Mouse (Mus musculus) CD4-positive, CD25-positive, alpha-beta regulatory T cell, adult 2 months (primary cell): ENCODE measurements around the gene Zdhhc21.

ENCODE experiments used
- DNase-seq: peaks from one replicate; pipeline ENCODE4 v3.0.0-alpha.2; 2012; ENCODE audit warnings: low read depth, low spot score

The Zdhhc21 gene

GRCm38 (mm10) chr4:82864974-82865699, 5.4 kb upstream of the Zdhhc21 start:
- DNase-seq: no peak

DNA sequence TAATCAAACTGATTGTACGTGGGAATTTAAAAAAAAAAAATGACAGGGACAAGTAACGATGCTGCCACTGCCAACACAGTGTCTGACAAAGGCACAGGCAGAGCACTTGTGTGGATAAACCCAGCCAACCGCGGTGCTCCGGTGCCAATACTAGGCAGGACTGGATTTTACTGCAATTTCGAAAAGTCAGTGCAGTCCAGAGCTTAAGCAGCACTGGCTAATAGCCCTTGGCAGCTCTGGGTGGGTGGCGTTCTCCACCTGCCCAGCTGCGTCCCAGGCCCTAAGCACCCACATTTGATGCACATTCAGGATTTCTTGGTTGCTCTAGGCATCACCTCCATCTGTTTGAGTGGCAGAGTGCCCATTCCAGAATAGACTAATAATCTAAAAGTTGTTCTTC, 3.6 kb upstream of the Zdhhc21 start:
- DNase-seq: no peak

- no peak for DNase-seq
These were observed 1.7 kb upstream of the Zdhhc21 start for GRCm38 (mm10) chr4:82861451-82861850.

GRCm38 (mm10) chr4:82860566-82860965, 808 bp upstream of the Zdhhc21 start:
- no peak for DNase-seq

DNA sequence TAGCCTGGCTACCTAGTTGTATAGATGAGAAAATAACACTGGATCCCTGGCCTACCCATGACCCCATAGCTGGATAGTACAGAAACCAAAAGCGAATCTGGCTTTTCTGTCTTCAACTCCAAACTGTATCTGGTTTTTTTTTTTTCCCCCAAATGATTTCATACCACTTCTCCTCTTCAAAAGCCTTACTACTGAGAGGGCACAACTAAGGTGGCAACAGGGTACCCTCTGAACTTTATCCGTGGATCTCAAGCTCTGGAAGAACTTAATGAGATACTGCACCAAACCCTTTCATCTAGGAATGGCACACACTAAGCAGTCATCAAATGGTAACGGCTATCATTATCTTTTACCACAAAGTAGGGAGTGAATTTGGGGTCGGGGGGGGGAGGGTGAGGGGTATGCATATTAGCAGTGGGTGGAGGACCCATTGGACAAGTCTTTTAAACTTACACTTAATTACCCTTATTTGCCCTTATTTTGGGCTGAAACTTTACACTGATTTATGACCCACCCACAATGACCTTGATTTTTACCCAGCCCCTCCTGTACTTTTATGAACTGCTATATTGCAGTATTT, 1.2 kb downstream of the Zdhhc21 start:
- DNase-seq: peak; percentile 20

GRCm38 (mm10) chr4:82856986-82857385, 2.8 kb downstream of the Zdhhc21 start:
- no peak for DNase-seq

DNA sequence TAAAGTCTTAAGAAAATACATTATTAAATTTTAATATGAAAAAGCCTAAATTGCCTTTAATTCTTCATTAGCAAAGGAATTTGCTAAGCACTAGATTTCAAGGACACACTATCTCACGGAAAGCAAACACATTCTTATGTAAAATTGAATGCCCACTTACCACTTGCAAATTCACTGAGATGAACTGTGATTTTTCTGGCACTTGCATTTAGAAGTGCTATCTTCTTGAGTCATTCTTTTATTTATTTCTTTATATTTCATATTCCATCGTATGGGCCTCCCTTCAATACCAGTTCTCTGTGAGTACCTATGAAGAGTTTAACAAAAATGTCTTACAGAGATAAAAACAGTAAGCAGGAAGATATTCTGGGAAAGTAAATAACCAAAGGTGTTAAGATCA, 5.9 kb downstream of the Zdhhc21 start:
- no peak for DNase-seq

GRCm38 (mm10) chr4:82848552-82849234, 11.1 kb downstream of the Zdhhc21 start:
- peak; percentile 48 for DNase-seq

- peak; percentile 26 for DNase-seq
These were observed 22.1 kb downstream of the Zdhhc21 start for GRCm38 (mm10) chr4:82837526-82838240.

GRCm38 (mm10) chr4:82831155-82831554, 28.6 kb downstream of the Zdhhc21 start:
- DNase-seq: no peak

DNA sequence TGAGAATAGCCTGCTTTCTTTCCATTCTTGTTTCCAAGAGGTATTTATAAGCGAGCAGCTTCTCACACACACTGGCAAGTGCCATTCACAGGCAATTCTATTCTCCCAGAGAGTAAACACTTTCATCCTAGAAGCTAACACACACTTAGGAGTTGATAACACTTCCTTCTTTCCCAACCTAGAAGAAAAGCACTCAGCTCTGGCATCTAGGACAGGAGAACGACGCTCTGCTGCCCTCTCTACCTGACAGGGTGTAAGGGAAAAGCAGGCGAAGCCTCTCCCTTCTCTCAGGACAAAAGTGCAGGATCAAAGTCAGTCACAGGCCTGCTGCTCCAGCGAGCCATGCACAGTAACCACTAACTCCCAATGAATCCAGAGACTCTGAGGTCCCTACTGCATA, 30.3 kb downstream of the Zdhhc21 start:
- no peak for DNase-seq

- DNase-seq: no peak
These were observed 32.8 kb downstream of the Zdhhc21 start for GRCm38 (mm10) chr4:82827001-82827400.

- DNase-seq: no peak
These were observed 41.9 kb downstream of the Zdhhc21 start for GRCm38 (mm10) chr4:82817833-82818232.

DNA sequence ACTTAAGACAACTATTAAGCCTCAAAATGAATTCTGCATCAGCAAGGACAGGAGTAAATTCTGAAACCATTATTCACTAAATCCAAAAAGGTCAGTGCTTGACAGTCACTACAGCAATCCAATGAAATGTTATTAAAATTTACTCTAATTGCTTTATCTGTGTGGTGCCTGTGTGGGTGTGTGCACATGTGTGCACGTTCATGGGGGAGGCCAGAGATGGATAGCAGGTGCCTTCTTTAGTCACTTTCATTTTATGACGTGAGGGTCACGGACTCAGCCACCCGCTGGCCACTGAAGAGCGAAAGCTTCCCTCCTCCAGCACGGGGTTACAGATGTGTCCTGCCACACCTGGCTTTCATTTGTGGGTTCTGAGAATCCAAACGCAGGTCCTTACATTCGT, 43.4 kb downstream of the Zdhhc21 start:
- no peak for DNase-seq

DNA sequence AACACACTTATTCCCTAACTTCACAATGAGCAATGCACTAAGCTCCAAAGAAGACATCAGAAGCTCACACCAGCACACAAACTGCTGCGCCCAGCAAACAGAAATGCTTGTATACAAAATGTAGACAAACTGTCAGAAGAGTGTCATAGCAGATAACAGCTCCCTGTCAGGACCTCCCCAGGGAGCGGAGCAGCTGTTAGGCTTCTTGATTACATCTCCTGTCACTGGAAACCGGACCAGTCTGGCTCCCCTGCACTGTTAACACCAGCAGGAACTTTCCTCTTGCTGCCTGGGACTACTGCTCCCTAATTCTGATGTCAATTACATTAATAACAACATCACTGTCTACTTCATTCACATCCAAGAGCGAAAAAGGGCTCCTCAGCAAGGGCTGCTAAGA, 44.5 kb downstream of the Zdhhc21 start:
- no peak for DNase-seq

DNA sequence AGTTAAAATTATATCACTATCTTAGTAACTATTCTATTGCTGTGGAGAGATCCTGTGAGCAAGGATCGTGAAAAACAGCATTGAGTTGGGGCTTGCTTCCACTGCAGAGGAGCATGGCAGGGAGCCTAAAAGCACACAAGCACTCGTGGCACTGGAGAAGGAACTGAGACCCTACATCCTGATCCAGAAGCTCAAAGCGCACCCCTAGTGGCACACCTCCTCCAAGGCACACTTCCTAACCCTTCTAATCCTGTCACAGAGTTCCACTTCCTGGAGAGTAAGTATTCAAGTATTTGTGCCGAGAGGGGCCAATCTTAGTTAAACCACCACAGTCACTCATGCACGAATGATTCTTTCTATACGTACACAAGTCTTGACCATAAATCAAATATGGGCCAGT, 46.4 kb downstream of the Zdhhc21 start:
- DNase-seq: no peak

DNA sequence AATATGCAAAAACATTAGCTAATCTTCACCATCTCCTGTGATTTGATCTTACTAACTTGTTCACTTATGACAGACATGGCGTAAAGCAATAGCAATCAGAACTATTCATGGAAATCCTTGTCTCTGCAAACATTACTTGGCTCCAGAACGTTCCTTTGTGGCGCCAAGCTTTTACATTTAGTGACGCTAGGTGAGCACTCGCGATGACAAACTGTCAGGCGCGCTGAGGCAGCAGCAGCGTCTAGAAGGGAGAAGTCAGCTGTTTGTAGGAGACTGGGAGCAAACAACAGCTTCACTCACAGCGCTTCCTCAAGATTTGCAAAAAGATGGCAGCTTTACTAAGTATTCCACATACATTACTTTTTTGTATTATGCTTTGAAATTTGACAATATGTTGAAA, 51.9 kb downstream of the Zdhhc21 start:
- no peak for DNase-seq

GRCm38 (mm10) chr4:82806176-82806757, 53.5 kb downstream of the Zdhhc21 start:
- DNase-seq: no peak

GRCm38 (mm10) chr4:82804019-82804418, 55.7 kb downstream of the Zdhhc21 start:
- DNase-seq: no peak

DNA sequence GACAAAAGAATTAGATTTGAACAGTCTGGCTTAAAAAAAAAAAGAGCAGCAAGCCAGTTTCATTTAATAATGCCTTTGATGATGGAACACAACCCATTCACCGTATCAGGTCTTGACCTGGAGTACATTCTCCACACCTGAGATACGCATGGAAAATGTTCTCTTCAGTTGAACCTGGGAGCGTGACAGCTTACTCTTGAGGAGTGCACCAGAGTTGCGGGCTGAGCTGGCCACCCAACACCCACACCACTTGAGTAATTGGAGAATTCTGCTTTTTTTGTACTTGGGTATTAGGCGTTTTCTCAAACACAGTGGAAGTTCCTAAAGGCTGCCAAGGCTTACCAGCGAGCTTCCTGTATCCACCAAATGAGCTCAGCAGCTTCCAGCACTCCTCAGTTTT, 66.2 kb downstream of the Zdhhc21 start:
- no peak for DNase-seq

GRCm38 (mm10) chr4:82792906-82793580, 66.7 kb downstream of the Zdhhc21 start:
- DNase-seq: no peak
